Mouse (Mus musculus) MEL (cell line): ENCODE measurements around the gene Camta1.

Source experiments
- CTCF ChIP-seq, 3 experiments: IDR thresholded peaks in 2 of 3; conservative IDR thresholded peaks in 1 of 3; 2 replicates each; pipeline ENCODE4 v1.5.1; 2011 to 2012; ENCODE audit warnings: low read length in 3 of 3, low read depth in 2 of 3, mild to moderate bottlenecking in 2 of 3, improper control_type of control experiment in 1 of 3, inconsistent platforms in 1 of 3, mixed read lengths in 1 of 3, moderate library complexity in 1 of 3; ENCODE audit not compliant: control insufficient read depth in 1 of 3, insufficient read depth in 1 of 3, poor library complexity in 1 of 3, severe bottlenecking in 1 of 3
- EP300 ChIP-seq, 2 experiments: IDR thresholded peaks; 2 replicates each; pipeline ENCODE4 v1.6.1; 2011; ENCODE audit warnings: improper control_type of control experiment in 2 of 2, low read length in 2 of 2, low read depth in 1 of 2, mild to moderate bottlenecking in 1 of 2
- POLR2AphosphoS2 ChIP-seq: IDR thresholded peaks from 2 replicates; pipeline ENCODE4 v1.6.1; 2011; ENCODE audit warnings: low read length, improper control_type of control experiment
- ZMIZ1 ChIP-seq: IDR thresholded peaks from 2 replicates; pipeline ENCODE4 v1.6.1; 2012; ENCODE audit warnings: low read depth, mild to moderate bottlenecking, inconsistent platforms, low read length, improper control_type of control experiment, moderate library complexity

DNA sequence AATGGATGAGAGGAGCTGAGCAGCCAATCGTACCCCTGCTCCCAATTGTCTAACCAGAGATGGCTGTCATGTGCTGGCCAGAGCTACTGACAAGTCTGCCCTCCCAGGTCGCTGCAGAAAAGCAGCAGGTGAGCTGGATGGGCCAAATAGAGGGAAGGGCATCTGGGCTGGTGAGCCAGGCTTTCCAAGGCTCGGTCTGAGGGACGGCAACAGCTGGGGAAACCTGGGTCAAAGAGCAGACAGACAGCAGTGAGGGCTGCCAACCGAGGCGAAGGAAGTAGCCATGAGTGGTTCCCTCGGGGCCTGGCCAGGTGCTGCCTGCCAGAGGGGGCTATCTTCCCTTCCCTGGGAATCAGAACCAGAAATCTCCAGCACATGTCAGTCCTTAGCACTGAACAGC, 109.1 kb downstream of the Camta1 start:
- TF ChIP-seq POLR2AphosphoS2 (no peak), CTCF (IDR thresholded peaks at IDR 0.05 in 2 of 3, conservative IDR thresholded peaks at IDR 0.05 in 1 of 3; ENCODE audit: control insufficient read depth in 1 of 3, insufficient read depth in 1 of 3, low read depth in 2 of 3, low read length in 3 of 3, poor library complexity in 1 of 3, severe bottlenecking in 1 of 3) (no peak), EP300 (IDR thresholded peaks at IDR 0.05; ENCODE audit: low read depth in 1 of 2, low read length in 2 of 2) (no peak), ZMIZ1 (no peak)
